Mouse (Mus musculus) heart, adult 8-10 months (tissue): ENCODE results near the gene Reep6. TPM values are rescaled to one million over a fixed set of nuclear protein-coding genes. Genes with fewer than 3 reads are reported as not detected.

Source experiments
- DNase-seq: peaks from one replicate; pipeline ENCODE4 v3.0.0; 2022; ENCODE audit warnings: low spot score
- microRNA-seq: library from miRNA; unstranded; fragments of <30 nt; microRNA quantifications from one replicate; pipeline ENCODE4 v1.2.0, GENCODE M21; 2022
- total RNA-seq, 4 experiments: library from RNA; stranded (reverse); gene quantifications; 2 replicates each; pipeline ENCODE4 v1.2.4; 2022

Reep6 gene
- total RNA-seq, 4 experiments from 2014 or later, result 3.1 to 7.6 (median 5.0) TPM

DNA sequence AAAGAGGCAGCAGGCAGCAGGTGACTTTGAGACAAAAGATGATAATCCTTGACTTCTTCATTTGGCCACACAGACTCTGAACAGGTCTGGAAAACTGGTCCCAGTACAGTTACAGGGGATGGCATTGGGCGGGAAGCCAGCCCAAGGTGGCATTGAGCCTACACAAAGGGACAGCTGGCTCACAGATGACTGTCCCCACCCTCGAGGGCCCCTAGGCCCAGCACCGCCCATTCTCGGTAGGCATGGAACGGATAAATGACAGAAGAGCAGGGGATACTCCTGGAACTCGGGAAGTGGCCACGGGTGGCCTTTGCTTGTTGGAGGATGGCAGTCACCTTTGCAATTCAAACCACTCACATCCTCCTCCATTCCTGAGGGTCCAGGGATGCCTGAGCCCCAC lies 55.6 kb downstream of the Reep6 start:
- DNase-seq, result no peak

Small RNA genes within 50 kb of the gene (microRNA-seq; reads per million reads assigned to microRNA genes)
- not detected for gene Gm22721

Other genes starting within 250 kb of the Reep6 start
- gene Sbno2, start 224.4 kb upstream of the Reep6 start, total RNA-seq, result 10 to 100 TPM in 3 of 4 experiments, 1 to 10 TPM in 1; 9.5 to 12.0 (median 11.1) TPM
- gene Stk11, start 214.2 kb upstream of the Reep6 start, total RNA-seq, result 100 to 1,000 TPM; 148 to 176 (median 153) TPM
- gene Atp5d, start 191.3 kb upstream of the Reep6 start, total RNA-seq, result 1,000 to 10,000 TPM; 1,050 to 1,135 (median 1,101) TPM
- 1 to 10 TPM; 3.8 to 6.1 (median 4.6) TPM for gene Cbarp, start 189.1 kb upstream of the Reep6 start, total RNA-seq
- gene Midn, start 181.7 kb upstream of the Reep6 start, total RNA-seq, result 100 to 1,000 TPM in 1 of 4 experiments, 10 to 100 TPM in 3; 83.9 to 111 (median 91.0) TPM
- 10 to 100 TPM; 34.7 to 69.7 (median 51.6) TPM for gene Cirbp, start 164.0 kb upstream of the Reep6 start, total RNA-seq
- gene 1600002K03Rik, start 157.0 kb upstream of the Reep6 start, total RNA-seq, result 1 to 10 TPM; 4.9 to 7.7 (median 5.9) TPM
- gene Efna2, start 150.5 kb upstream of the Reep6 start, total RNA-seq, result 1 to 10 TPM in 3 of 4 experiments, under 1 TPM in 1; 0.78 to 1.2 (median 1.1) TPM
- 10 to 100 TPM; 10.5 to 16.3 (median 14.6) TPM for gene Mum1, start 103.5 kb upstream of the Reep6 start, total RNA-seq
- gene Ndufs7, start 80.8 kb upstream of the Reep6 start, total RNA-seq, result 1,000 to 10,000 TPM in 3 of 4 experiments, 100 to 1,000 TPM in 1; 949 to 1,112 (median 1,023) TPM
- gene Gamt, start 68.9 kb upstream of the Reep6 start, total RNA-seq, result 10 to 100 TPM; 10.3 to 17.1 (median 14.7) TPM
- 10 to 100 TPM; 49.2 to 62.8 (median 56.5) TPM for gene Dazap1, start 68.5 kb upstream of the Reep6 start, total RNA-seq
- gene Rps15, start 37.5 kb upstream of the Reep6 start, total RNA-seq, result 100 to 1,000 TPM; 763 to 919 (median 846) TPM
- gene Apc2, start 34.0 kb upstream of the Reep6 start, total RNA-seq, result 1 to 10 TPM; 2.2 to 3.1 (median 2.2) TPM
- gene 2310011J03Rik, start 9.4 kb upstream of the Reep6 start, total RNA-seq, result 10 to 100 TPM; 14.3 to 19.8 (median 16.3) TPM
- gene Pcsk4, start 455 bp upstream of the Reep6 start, total RNA-seq, result 1 to 10 TPM; 1.7 to 3.1 (median 2.7) TPM
- gene Adamtsl5, start 18.5 kb downstream of the Reep6 start, total RNA-seq, result 100 to 1,000 TPM in 2 of 4 experiments, 10 to 100 TPM in 2; 87.9 to 109 (median 99.6) TPM
- 1 to 10 TPM in 2 of 4 experiments, under 1 TPM in 2; 0.91 to 1.3 (median 1.1) TPM for gene Plk5, start 26.5 kb downstream of the Reep6 start, total RNA-seq
- gene Mex3d, start 57.7 kb downstream of the Reep6 start, total RNA-seq, result 1 to 10 TPM; 5.9 to 9.8 (median 8.3) TPM
- gene Mbd3, start 69.6 kb downstream of the Reep6 start, total RNA-seq, result 100 to 1,000 TPM in 1 of 4 experiments, 10 to 100 TPM in 3; 92.9 to 107 (median 97.0) TPM
- gene Uqcr11, start 76.9 kb downstream of the Reep6 start, total RNA-seq, result 1,000 to 10,000 TPM; 1,795 to 2,190 (median 1,939) TPM
- 10 to 100 TPM; 15.8 to 18.0 (median 17.6) TPM for gene Tcf3, start 103.7 kb downstream of the Reep6 start, total RNA-seq
- under 1 TPM in 1 of 4 experiments, not detected in 3; 0.09 TPM for gene Onecut3, start 164.9 kb downstream of the Reep6 start, total RNA-seq
- gene Atp8b3, start 209.2 kb downstream of the Reep6 start, total RNA-seq, result not detected
- 10 to 100 TPM; 10.7 to 15.0 (median 12.2) TPM for gene Rexo1, start 231.6 kb downstream of the Reep6 start, total RNA-seq
- 1 to 10 TPM; 3.5 to 5.0 (median 4.7) TPM for gene Klf16, start 247.4 kb downstream of the Reep6 start, total RNA-seq